16 mouse cellular contexts compared by ENCODE assay signal in the genomic region with DNA sequence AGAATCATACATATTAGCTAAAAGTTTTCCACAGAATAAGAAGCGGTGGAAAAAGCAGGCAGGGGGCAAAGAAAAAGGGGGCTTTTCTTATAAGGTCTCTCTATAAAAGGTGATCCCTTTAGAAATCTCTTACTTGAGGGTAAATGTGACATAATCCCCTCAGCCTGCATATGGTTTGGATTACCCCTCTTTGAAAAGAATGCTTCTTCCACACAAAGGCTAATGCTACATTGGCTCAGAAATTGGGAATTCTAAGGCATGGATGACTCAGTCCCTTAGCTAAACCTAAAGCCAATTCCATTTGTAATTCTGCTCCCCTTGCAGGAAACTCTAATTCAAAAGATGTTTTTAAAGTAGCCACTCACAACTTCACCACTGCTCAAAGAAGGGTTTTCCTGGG.
"Had no signal": no experiment of that assay in that cellular context is flagged by ENCODE, and none has a peak within 500 bp of the region (broad histone marks: within the 10 kb centered on the region; RNA-seq: fewer than 3 reads in every experiment).

No protein-coding gene starts in this region.

- H3K4me3 ChIP-seq: megakaryocyte, embryonic 14.5 days; midbrain, embryonic 15.5 days; neural tube, embryonic 13.5 days had no signal

- H3K27ac ChIP-seq: liver, embryonic 14.5 days; midbrain, embryonic 15.5 days; neural tube, embryonic 13.5 days had no signal

- H3K4me1 ChIP-seq: megakaryocyte, embryonic 14.5 days; midbrain, embryonic 15.5 days; neural tube, embryonic 13.5 days had no signal

- H3K9ac ChIP-seq: liver, embryonic 14.5 days; midbrain, embryonic 15.5 days; neural tube, embryonic 13.5 days had no signal

- H3K27me3 ChIP-seq: megakaryocyte, embryonic 14.5 days; midbrain, embryonic 15.5 days; neural tube, embryonic 13.5 days had no signal

- H3K36me3 ChIP-seq: midbrain, embryonic 15.5 days; neural tube, embryonic 13.5 days had no signal

- ATAC-seq: intestine, embryonic 16.5 days; midbrain, embryonic 15.5 days had no signal

- H3K4me2 ChIP-seq: midbrain, embryonic 11.5 days; midbrain, embryonic 15.5 days; neural tube, embryonic 13.5 days had no signal

- H3K9me3 ChIP-seq: megakaryocyte, embryonic 14.5 days; midbrain, embryonic 15.5 days; neural tube, embryonic 13.5 days had no signal

- DNase-seq: kidney, adult 8-10 months; kidney, postnatal 25 days; layer of hippocampus, adult 9-11 months; left cerebral cortex, postnatal 4 days; lung, adult 18-20 months; lung, postnatal 36 days; retina, postnatal 1 day; right cerebral cortex, postnatal 14 days; thymus, adult 18-20 months; thymus, postnatal 14 days had no signal
